Comparison of ENCODE assay signal across 8 mouse cellular contexts in the genomic region with DNA sequence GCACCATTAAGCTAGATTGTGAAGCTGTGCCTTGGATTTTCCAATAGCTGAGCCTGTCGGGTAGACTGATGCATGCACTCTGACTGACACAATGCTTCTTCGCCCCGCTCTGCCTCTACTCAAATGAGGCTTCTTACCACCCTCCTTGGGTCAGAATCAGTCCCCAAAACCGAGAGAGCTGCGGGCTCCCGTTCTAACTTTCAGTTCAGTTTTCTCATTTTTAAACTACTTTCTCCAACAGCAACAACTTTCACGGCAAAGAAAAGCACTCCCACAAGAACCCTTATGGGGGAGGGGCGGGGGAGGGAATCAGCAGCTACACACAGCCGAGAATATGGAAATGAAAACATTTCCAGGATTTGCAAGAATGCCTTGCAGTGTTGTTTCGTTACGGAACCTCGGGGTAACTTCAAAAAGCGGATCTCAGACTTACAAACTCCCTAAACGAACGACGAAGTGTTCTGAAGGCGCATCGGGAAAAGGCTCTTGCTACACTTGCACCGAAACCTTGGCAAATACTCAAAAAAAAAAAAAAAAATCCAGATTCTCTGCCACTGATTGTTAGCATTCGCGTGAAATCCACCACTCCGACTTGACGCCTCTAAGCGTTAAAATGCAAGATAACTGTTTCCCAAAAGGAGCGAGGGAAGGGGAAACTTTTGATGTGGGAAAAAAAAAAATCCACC. TPM values are rescaled to one million over a fixed set of nuclear protein-coding genes. Genes with fewer than 3 reads are reported as not detected.
DNase-seq lines count a peak whose midpoint lies in the region; ATAC-seq and TF ChIP-seq lines count a peak whose summit lies in the region.

No protein-coding gene starts in this region.

- H3K9ac ChIP-seq in lung, embryonic 16.5 days (ENCODE audit: low read length): peak overlapping the region; percentile 95

- WGBS in spleen, adult 2 months: under 1% methylated on average over 25 of the region's 25 CpGs
- 1% methylated on average over 25 of the region's 25 CpGs for WGBS in kidney, adult 2 months
- under 1% methylated on average over 25 of the region's 25 CpGs for WGBS in lung, embryonic 16.5 days

- no peaks in the 10 kb centered on the region for H3K9me3 ChIP-seq in lung, embryonic 16.5 days (ENCODE audit: control insufficient read depth, low read length)

- peak; percentile 52 for ATAC-seq in granulocyte monocyte progenitor cell, adult 5-6 weeks (replicated peaks; ENCODE audit: poor library complexity, severe bottlenecking)
- ATAC-seq in lung, embryonic 16.5 days (ENCODE audit: low read depth): no peak

- peak overlapping the region; percentile 99 for H3K4me3 ChIP-seq in spleen, adult 2 months (ENCODE audit: extremely low read depth, insufficient read depth, insufficient read length)
- peak overlapping the region; percentile 93 for H3K4me3 ChIP-seq in brown adipose tissue, adult 24 weeks (ENCODE audit: insufficient read depth, low read depth, low read length)
- H3K4me3 ChIP-seq in kidney, adult 2 months (ENCODE audit: insufficient read depth, low read depth, low read length): peak overlapping the region; percentile 89
- peak overlapping the region; percentile 70 for H3K4me3 ChIP-seq in lung, embryonic 16.5 days (ENCODE audit: low read length)

- H3K27ac ChIP-seq in spleen, adult 2 months (ENCODE audit: insufficient read depth, low read length): peak overlapping the region; percentile 96
- peak overlapping the region; percentile 26; the same call in 1 of the 2 replicates for H3K27ac ChIP-seq in brown adipose tissue, adult 24 weeks (replicated peaks; ENCODE audit: low read depth, low read length)
- H3K27ac ChIP-seq in kidney, adult 2 months (ENCODE audit: insufficient read depth, low read depth, low read length): peak overlapping the region; percentile 5; the same call in 1 of the 2 replicates
- H3K27ac ChIP-seq in lung, embryonic 16.5 days (ENCODE audit: low read length): peak overlapping the region; percentile 100

- no peak for TF ChIP-seq POLR2A in spleen, adult 2 months (IDR thresholded peaks at IDR 0.05; ENCODE audit: low read depth, low read length)
- no peak for TF ChIP-seq POLR2A in kidney, adult 2 months (IDR thresholded peaks at IDR 0.05; ENCODE audit: low read depth, low read length)

- no peaks in the 10 kb centered on the region for H3K27me3 ChIP-seq in spleen, adult 2 months (ENCODE audit: control insufficient read depth, insufficient read depth, low read length)
- H3K27me3 ChIP-seq in kidney, adult 2 months (replicated peaks; ENCODE audit: control insufficient read depth, insufficient read depth, low read length): no peaks in the 10 kb centered on the region
- no peaks in the 10 kb centered on the region for H3K27me3 ChIP-seq in lung, embryonic 16.5 days (ENCODE audit: control insufficient read depth, insufficient read depth, low read depth, low read length)

- no peak for TF ChIP-seq CTCF in spleen, adult 2 months (IDR thresholded peaks at IDR 0.05; ENCODE audit: extremely low read depth, insufficient read depth, insufficient read length, insufficient replicate concordance)
- TF ChIP-seq CTCF in kidney, adult 2 months (conservative IDR thresholded peaks at IDR 0.05; ENCODE audit: insufficient read depth, insufficient read length, low read depth, low read length): no peak

- peaks cover 4% of the 10 kb centered on the region; the same call in 1 of the 2 replicates for H3K4me1 ChIP-seq in spleen, adult 2 months (ENCODE audit: control insufficient read depth, insufficient read depth, insufficient read length)
- H3K4me1 ChIP-seq in brown adipose tissue, adult 24 weeks (ENCODE audit: control insufficient read depth, insufficient read depth, insufficient read length, low read length): peaks cover 7% of the 10 kb centered on the region; the same call in 1 of the 2 replicates
- peaks cover 6% of the 10 kb centered on the region; the same call in 1 of the 2 replicates for H3K4me1 ChIP-seq in kidney, adult 2 months (ENCODE audit: control insufficient read depth, insufficient read depth, low read length)
- peaks cover 18% of the 10 kb centered on the region for H3K4me1 ChIP-seq in lung, embryonic 16.5 days (replicated peaks; ENCODE audit: control insufficient read depth, insufficient read depth, low read length)

- H3K4me2 ChIP-seq in lung, embryonic 16.5 days (ENCODE audit: low read depth, low read length): peak overlapping the region; percentile 88

- peak in 1 of 2 experiments; percentile 12 for DNase-seq in spleen, adult 2 months (ENCODE audit: low read depth in 1 of 2, low spot score in 2 of 2)
- DNase-seq in spleen, postnatal 14 days (ENCODE audit: low spot score in 2 of 2): no peak
- peak; percentile 28 for DNase-seq in kidney, adult 2 months
- DNase-seq in retina, postnatal 1 day: peak; percentile 49
- no peak for DNase-seq in urinary bladder, adult 2 months (ENCODE audit: low spot score)

- H3K36me3 ChIP-seq in spleen, adult 2 months (ENCODE audit: control insufficient read depth, insufficient read depth, low read length): peaks cover 7% of the 10 kb centered on the region
- no peaks in the 10 kb centered on the region for H3K36me3 ChIP-seq in kidney, adult 2 months (ENCODE audit: control insufficient read depth, insufficient read depth, low read length)
- peaks cover 5% of the 10 kb centered on the region; the same call in 1 of the 2 replicates for H3K36me3 ChIP-seq in lung, embryonic 16.5 days (ENCODE audit: control insufficient read depth, insufficient read depth, low read length)

RNA-seq across cellular contexts. Expression of a gene that starts 1.0 kb away (rescaled TPM):
- polyA plus RNA-seq in spleen, adult 2 months (2012; rRNA removed): 37.8 and 50.5 TPM in 2 replicates
- polyA plus RNA-seq in brown adipose tissue, adult 24 weeks (2012; ENCODE audit: insufficient read depth, insufficient read length, missing spikeins): 26.1 and 38.2 TPM in 2 replicates
- total RNA-seq in granulocyte monocyte progenitor cell, adult 5-6 weeks (2014; fragmentation: Nextera tagmentation): 263 and 303 TPM in 2 replicates
- 597 and 629 TPM in 2 replicates for total RNA-seq in granulocyte monocyte progenitor cell, adult 5-6 weeks (2017)
- 12.8 and 17.6 TPM in 2 replicates for polyA plus RNA-seq in kidney, adult 2 months (2012; rRNA removed)
- polyA plus RNA-seq in lung, embryonic 16.5 days (2015; fragmentation: Nextera tagmentation; extraction: Ambion mirVana): 221 and 256 TPM in 2 replicates
- polyA plus RNA-seq in urinary bladder, adult 2 months (2012; rRNA removed): 59.3 and 67.7 TPM in 2 replicates

RNA-seq across cellular contexts. Expression of a gene that starts 17.5 kb away (rescaled TPM):
- polyA plus RNA-seq in spleen, adult 2 months (2012; rRNA removed): 4.5 and 4.6 TPM in 2 replicates
- polyA plus RNA-seq in brown adipose tissue, adult 24 weeks (2012; ENCODE audit: insufficient read depth, insufficient read length, missing spikeins): 7.7 and 11.8 TPM in 2 replicates
- total RNA-seq in granulocyte monocyte progenitor cell, adult 5-6 weeks (2014; fragmentation: Nextera tagmentation): 7.8 and 7.9 TPM in 2 replicates
- total RNA-seq in granulocyte monocyte progenitor cell, adult 5-6 weeks (2017): 6.9 and 9.1 TPM in 2 replicates
- polyA plus RNA-seq in kidney, adult 2 months (2012; rRNA removed): 3.1 and 3.2 TPM in 2 replicates
- polyA plus RNA-seq in lung, embryonic 16.5 days (2015; fragmentation: Nextera tagmentation; extraction: Ambion mirVana): 1.4 and 1.5 TPM in 2 replicates
- 48.5 and 56.6 TPM in 2 replicates for polyA plus RNA-seq in urinary bladder, adult 2 months (2012; rRNA removed)

Comparison
In these comparisons a context has a peak if more than half of its experiments do, and no peak if none do; other contexts are left out.
1. DNase-seq: peak in kidney, adult 2 months (single experiment) and retina, postnatal 1 day (single experiment); none in spleen, postnatal 14 days (0 of 2) and urinary bladder, adult 2 months (single experiment).
2. H3K27ac ChIP-seq: peak in every context shown above with its lines; median percentile 100 in lung, embryonic 16.5 days; 96 in spleen, adult 2 months; 26 in brown adipose tissue, adult 24 weeks; 5 in kidney, adult 2 months.
3. Peak in every context shown above with its lines, with median percentiles within 50 percentile points of each other: H3K4me3 ChIP-seq.